Mouse (Mus musculus): Measurements from ENCODE around the gene Gm8050. TPM values are rescaled to one million over a fixed set of nuclear protein-coding genes. Genes with fewer than 3 reads are reported as not detected.
"Not testable (repeated sequence)": the region's sequence is repeated elsewhere in the genome, so short reads cannot be mapped to it uniquely, and the experiment has no call there.

Gm8050 gene
- polyA plus RNA-seq (2012; ENCODE audit: insufficient read depth, insufficient read length, low replicate concordance, missing spikeins): not detected in 2 replicates

DNA sequence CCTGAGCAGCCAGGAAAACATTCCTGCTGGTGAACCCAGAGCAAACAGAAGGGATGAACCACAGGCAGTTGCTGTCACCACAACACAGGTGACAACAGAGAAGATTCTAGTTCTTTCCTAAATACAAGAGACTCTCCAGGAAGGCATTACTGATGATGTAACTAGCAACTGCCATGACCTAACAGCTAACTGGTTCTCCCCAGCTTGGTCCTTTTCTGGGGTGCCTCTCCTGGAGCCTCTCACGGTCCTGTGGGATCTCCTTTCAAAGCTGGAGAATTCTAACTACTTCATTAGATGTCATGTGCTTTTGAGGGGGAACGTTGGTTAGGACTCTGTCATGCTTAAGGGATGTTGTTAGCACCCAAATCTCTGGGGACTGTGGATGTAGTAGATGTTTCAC lies at the start of gene Gm8050:
Gene Gm8050 (minus strand): TSS at position 101 of the 400 bp plus-strand sequence.
- H3K27ac ChIP-seq (ENCODE audit: insufficient read depth, low read depth, low read length); H3K4me3 ChIP-seq (ENCODE audit: insufficient read depth, low read depth, low read length); H3K4me1 ChIP-seq (ENCODE audit: control insufficient read depth, insufficient read depth, low read length): not testable (repeated sequence)
- 57% methylated on average over 1 of the region's 2 CpGs for WGBS

GRCm38 (mm10) chr14:6757231-6757536 lies 37.1 kb upstream of the Gm8050 start:
- WGBS: 5% methylated on average over 7 of the region's 13 CpGs
- peak overlapping the region; percentile 29 for H3K4me3 ChIP-seq (ENCODE audit: insufficient read depth, low read depth, low read length)

DNA sequence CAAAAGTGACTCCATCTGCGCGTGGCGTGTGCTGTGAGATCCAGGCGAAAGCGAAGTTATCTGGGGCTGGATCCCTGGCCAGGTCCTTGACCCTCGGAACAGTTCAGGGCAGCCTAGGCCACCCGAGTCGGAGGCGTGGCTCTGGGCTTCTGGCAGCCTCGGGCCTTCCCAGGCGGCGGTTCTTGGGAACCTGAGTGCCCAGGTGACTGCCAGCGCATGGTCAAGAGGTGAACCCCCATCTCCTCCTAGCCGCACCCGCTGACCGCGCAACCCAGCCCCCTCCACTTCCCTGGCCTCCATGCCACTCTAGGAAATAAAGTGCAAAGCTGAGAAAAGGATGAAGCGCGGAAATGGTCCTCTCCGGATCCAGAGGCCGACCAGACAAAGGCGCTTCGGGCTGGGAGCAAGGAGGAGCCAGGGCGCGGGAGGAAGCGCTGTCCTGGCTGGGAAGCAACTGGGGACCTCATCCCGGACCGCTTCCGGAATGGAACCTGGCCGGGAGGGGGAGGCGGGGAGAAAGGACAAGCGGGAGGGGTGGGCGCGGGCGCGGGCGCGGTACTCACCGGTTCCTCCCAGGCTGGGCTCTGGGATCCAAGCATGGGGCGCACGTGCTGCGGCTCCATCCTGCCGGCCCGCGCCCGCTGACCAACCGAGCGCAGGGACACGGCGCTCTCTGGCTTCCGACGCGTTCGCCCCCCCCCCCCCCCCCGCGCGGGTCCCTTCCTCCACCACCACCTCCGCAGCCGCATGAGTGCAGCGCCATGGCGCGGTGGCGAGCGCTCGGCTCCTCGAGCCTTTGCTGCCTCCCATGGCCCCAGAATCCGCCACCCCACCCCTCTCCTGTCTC lies 36.6 kb upstream of the Gm8050 start:
- not testable (repeated sequence) for H3K4me1 ChIP-seq (ENCODE audit: control insufficient read depth, insufficient read depth, low read length); H3K27ac ChIP-seq (ENCODE audit: insufficient read depth, low read depth, low read length)
- WGBS: under 1% methylated on average over 50 of the region's 67 CpGs
- peak overlapping the region; percentile 45 for H3K4me3 ChIP-seq (ENCODE audit: insufficient read depth, low read depth, low read length)

More at GRCm38 (mm10) chr14:6757231-6757536, 37.1 kb upstream of the Gm8050 start:
- H3K4me1 ChIP-seq (ENCODE audit: control insufficient read depth, insufficient read depth, low read length); H3K27ac ChIP-seq (ENCODE audit: insufficient read depth, low read depth, low read length): not testable (repeated sequence)

DNA sequence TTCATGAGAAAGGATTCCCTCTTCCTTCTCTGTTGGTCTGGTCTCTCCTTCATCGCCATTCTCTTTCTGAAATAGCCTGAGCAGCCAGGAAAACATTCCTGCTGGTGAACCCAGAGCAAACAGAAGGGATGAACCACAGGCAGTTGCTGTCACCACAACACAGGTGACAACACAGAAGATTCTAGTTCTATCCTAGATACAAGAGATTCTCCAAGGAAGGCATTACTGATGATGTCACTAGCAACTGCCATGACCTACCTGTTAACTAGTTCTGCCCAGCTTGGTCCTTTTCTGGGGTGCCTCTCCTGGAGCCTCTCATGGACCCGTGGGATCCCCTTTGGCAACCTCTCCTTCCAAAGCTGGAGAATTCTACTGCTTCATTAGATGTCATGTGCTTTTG lies 22.2 kb upstream of the Gm8050 start, which contains the start of gene Gm3636:
Gene Gm3636 (minus strand): TSS at position 101 of the 400 bp plus-strand sequence.
- not testable (repeated sequence) for H3K4me3 ChIP-seq (ENCODE audit: insufficient read depth, low read depth, low read length); H3K27ac ChIP-seq (ENCODE audit: insufficient read depth, low read depth, low read length); H3K4me1 ChIP-seq (ENCODE audit: control insufficient read depth, insufficient read depth, low read length)
- no CpG with 5 or more reads among the region's 2 CpGs for WGBS

- not testable (repeated sequence) for H3K4me3 ChIP-seq (ENCODE audit: insufficient read depth, low read depth, low read length); H3K4me1 ChIP-seq (ENCODE audit: control insufficient read depth, insufficient read depth, low read length); H3K27ac ChIP-seq (ENCODE audit: insufficient read depth, low read depth, low read length)
- no CpG with 5 or more reads among the region's 1 CpGs for WGBS
These were observed 36.0 kb downstream of the Gm8050 start, which contains the start of gene Gm10251 for GRCm38 (mm10) chr14:6684070-6684469. TSS of gene Gm10251 (minus strand) at chr14:6684170.

Other genes starting within 250 kb of the Gm8050 start
- gene Gm8356, start 183.0 kb downstream of the Gm8050 start, polyA plus RNA-seq (2012; ENCODE audit: insufficient read depth, insufficient read length, low replicate concordance, missing spikeins): not detected in 2 replicates
- gene Gm3629, start 129.6 kb downstream of the Gm8050 start, polyA plus RNA-seq (2012; ENCODE audit: insufficient read depth, insufficient read length, low replicate concordance, missing spikeins): not detected in 2 replicates
- gene Gm3460, start 97.8 kb downstream of the Gm8050 start, polyA plus RNA-seq (2012; ENCODE audit: insufficient read depth, insufficient read length, low replicate concordance, missing spikeins): not detected in 2 replicates
- not detected in 2 replicates for gene Gm10251, start 36.1 kb downstream of the Gm8050 start, polyA plus RNA-seq (2012; ENCODE audit: insufficient read depth, insufficient read length, low replicate concordance, missing spikeins)
- gene Gm3636, start 22.1 kb upstream of the Gm8050 start, polyA plus RNA-seq (2012; ENCODE audit: insufficient read depth, insufficient read length, low replicate concordance, missing spikeins): not detected in 2 replicates
- not detected in 2 replicates for gene Gm8362, start 54.2 kb upstream of the Gm8050 start, polyA plus RNA-seq (2012; ENCODE audit: insufficient read depth, insufficient read length, low replicate concordance, missing spikeins)
- not detected in 2 replicates for gene Gm3642, start 120.1 kb upstream of the Gm8050 start, polyA plus RNA-seq (2012; ENCODE audit: insufficient read depth, insufficient read length, low replicate concordance, missing spikeins)
- gene Gm3667, start 169.7 kb upstream of the Gm8050 start, polyA plus RNA-seq (2012; ENCODE audit: insufficient read depth, insufficient read length, low replicate concordance, missing spikeins): not detected in 2 replicates

Data from olfactory bulb, adult 2 months (tissue).